Mouse (Mus musculus) olfactory bulb, adult 2 months (tissue): ENCODE results near the gene Skida1. TPM values are rescaled to one million over a fixed set of nuclear protein-coding genes. Genes with fewer than 3 reads are reported as not detected.

Source experiments
- H3K27ac ChIP-seq: fragments of 200-500 bp; 2 replicates; pipeline ENCODE4 v1.5.1; 2012; ENCODE audit warnings: low read depth, low read length; ENCODE audit not compliant: insufficient read depth
- H3K4me1 ChIP-seq: fragments of 200-500 bp; 2 replicates; pipeline ENCODE4 v1.6.1; 2012; ENCODE audit warnings: low read length; ENCODE audit not compliant: control insufficient read depth, insufficient read depth
- H3K4me3 ChIP-seq: fragments of 200-500 bp; 2 replicates; pipeline ENCODE4 v1.5.1; 2012; ENCODE audit warnings: mild to moderate bottlenecking, low read depth, low read length, moderate library complexity; ENCODE audit not compliant: insufficient read depth
- CTCF ChIP-seq: fragments of 200-500 bp; IDR thresholded peaks from 2 replicates; pipeline ENCODE4 v1.5.1; 2012; ENCODE audit warnings: low read depth, mild to moderate bottlenecking, low read length, moderate library complexity; ENCODE audit not compliant: insufficient read depth
- POLR2A ChIP-seq: fragments of 200-500 bp; IDR thresholded peaks from 2 replicates; pipeline ENCODE4 v1.6.1; 2012; ENCODE audit warnings: mild to moderate bottlenecking, low read depth, low read length, moderate library complexity; ENCODE audit not compliant: insufficient read depth
- WGBS: fragments of 180-500 bp; shearing (Covaris S2); methylation state at CpG from one replicate; pipeline ENCODE4 v1.1.7; 2018; 5-methylcytosine and 5-hydroxymethylcytosine counted together
- polyA plus RNA-seq: library from polyadenylated mRNA; stranded (reverse); fragments of >200 nt; gene quantifications from 2 replicates; pipeline ENCODE4 v1.2.4, GENCODE M21; 2012; ENCODE audit warnings: low replicate concordance; ENCODE audit not compliant: missing spikeins, insufficient read depth, insufficient read length

The Skida1 gene
- polyA plus RNA-seq, 1 experiment = not detected

- H3K4me1 ChIP-seq = peaks cover 4% of the 10 kb centered on the region; the same call in 1 of the 2 replicates
Observed at GRCm38 (mm10) chr2:18050541-18050985, 1.7 kb upstream of the Skida1 start.

GRCm38 (mm10) chr2:18050018-18050417, 1.2 kb upstream of the Skida1 start:
- peaks cover 4% of the 10 kb centered on the region; the same call in 1 of the 2 replicates for H3K4me1 ChIP-seq
- TF ChIP-seq CTCF = no peak
- H3K27ac ChIP-seq = peak overlapping the region; percentile 20; the same call in 1 of the 2 replicates
- no peak overlapping the region for H3K4me3 ChIP-seq
- WGBS = 60% methylated on average over 2 of the region's 2 CpGs

More at GRCm38 (mm10) chr2:18050541-18050985, 1.7 kb upstream of the Skida1 start:
- WGBS = 62% methylated on average over 10 of the region's 10 CpGs
- Histone ChIP-seq H3K27ac (peak overlapping the region; percentile 19; the same call in 1 of the 2 replicates), H3K4me3 (no peak overlapping the region)
- no peak for TF ChIP-seq CTCF
- no peak for TF ChIP-seq POLR2A

- Histone ChIP-seq H3K4me3 (no peak overlapping the region), H3K4me1 (peaks cover 4% of the 10 kb centered on the region; the same call in 1 of the 2 replicates), H3K27ac (peak overlapping the region; percentile 20; the same call in 1 of the 2 replicates)
- 54% methylated on average over 11 of the region's 11 CpGs for WGBS
- TF ChIP-seq CTCF (no peak), POLR2A (no peak)
Observed at GRCm38 (mm10) chr2:18049279-18049821, 499 bp upstream of the Skida1 start.

- H3K4me1 ChIP-seq = peaks cover 4% of the 10 kb centered on the region; the same call in 1 of the 2 replicates
- WGBS = under 1% methylated on average over 68 of the region's 70 CpGs
- TF ChIP-seq CTCF (no peak), POLR2A (no peak)
Observed at GRCm38 (mm10) chr2:18047646-18048452, 1.0 kb downstream of the Skida1 start.

GRCm38 (mm10) chr2:18046758-18047645, 1.8 kb downstream of the Skida1 start:
- Histone ChIP-seq H3K4me1 (peaks cover 4% of the 10 kb centered on the region; the same call in 1 of the 2 replicates), H3K27ac (peak overlapping the region; percentile 93)

More at GRCm38 (mm10) chr2:18047646-18048452, 1.0 kb downstream of the Skida1 start:
- Histone ChIP-seq H3K4me3 (peak overlapping the region; percentile 62), H3K27ac (peak overlapping the region; percentile 93)

GRCm38 (mm10) chr2:18046186-18046585, 2.7 kb downstream of the Skida1 start:
- Histone ChIP-seq H3K27ac (peak overlapping the region; percentile 93), H3K4me3 (peak overlapping the region; percentile 25; the same call in 1 of the 2 replicates), H3K4me1 (peaks cover 4% of the 10 kb centered on the region; the same call in 1 of the 2 replicates)
- TF ChIP-seq CTCF (no peak), POLR2A (no peak)
- 10% methylated on average over 4 of the region's 4 CpGs for WGBS

More at GRCm38 (mm10) chr2:18046758-18047645, 1.8 kb downstream of the Skida1 start:
- under 1% methylated on average over 64 of the region's 64 CpGs for WGBS
- peak overlapping the region; percentile 62 for H3K4me3 ChIP-seq
- TF ChIP-seq CTCF (no peak), POLR2A (no peak)

- WGBS = 57% methylated on average over 6 of the region's 6 CpGs
- peaks cover 4% of the 10 kb centered on the region; the same call in 1 of the 2 replicates for H3K4me1 ChIP-seq
- H3K4me3 ChIP-seq = peak overlapping the region; percentile 25; the same call in 1 of the 2 replicates
- no peak for TF ChIP-seq POLR2A
- no peak for TF ChIP-seq CTCF
- H3K27ac ChIP-seq = 0 out of 2 replicates have a peak overlapping the region, but pooled peaks have one; percentile 93
Observed at GRCm38 (mm10) chr2:18045781-18046181, 3.1 kb downstream of the Skida1 start.

- no peak for TF ChIP-seq POLR2A
- TF ChIP-seq CTCF = no peak
- peaks cover 4% of the 10 kb centered on the region; the same call in 1 of the 2 replicates for H3K4me1 ChIP-seq
- H3K4me3 ChIP-seq = no peak overlapping the region
- 59% methylated on average over 7 of the region's 7 CpGs for WGBS
- H3K27ac ChIP-seq = no peak overlapping the region
Observed at GRCm38 (mm10) chr2:18045143-18045780, 3.6 kb downstream of the Skida1 start.
